Mouse (Mus musculus): Measurements from ENCODE around the gene Fam196b.

Fam196b gene

DNA sequence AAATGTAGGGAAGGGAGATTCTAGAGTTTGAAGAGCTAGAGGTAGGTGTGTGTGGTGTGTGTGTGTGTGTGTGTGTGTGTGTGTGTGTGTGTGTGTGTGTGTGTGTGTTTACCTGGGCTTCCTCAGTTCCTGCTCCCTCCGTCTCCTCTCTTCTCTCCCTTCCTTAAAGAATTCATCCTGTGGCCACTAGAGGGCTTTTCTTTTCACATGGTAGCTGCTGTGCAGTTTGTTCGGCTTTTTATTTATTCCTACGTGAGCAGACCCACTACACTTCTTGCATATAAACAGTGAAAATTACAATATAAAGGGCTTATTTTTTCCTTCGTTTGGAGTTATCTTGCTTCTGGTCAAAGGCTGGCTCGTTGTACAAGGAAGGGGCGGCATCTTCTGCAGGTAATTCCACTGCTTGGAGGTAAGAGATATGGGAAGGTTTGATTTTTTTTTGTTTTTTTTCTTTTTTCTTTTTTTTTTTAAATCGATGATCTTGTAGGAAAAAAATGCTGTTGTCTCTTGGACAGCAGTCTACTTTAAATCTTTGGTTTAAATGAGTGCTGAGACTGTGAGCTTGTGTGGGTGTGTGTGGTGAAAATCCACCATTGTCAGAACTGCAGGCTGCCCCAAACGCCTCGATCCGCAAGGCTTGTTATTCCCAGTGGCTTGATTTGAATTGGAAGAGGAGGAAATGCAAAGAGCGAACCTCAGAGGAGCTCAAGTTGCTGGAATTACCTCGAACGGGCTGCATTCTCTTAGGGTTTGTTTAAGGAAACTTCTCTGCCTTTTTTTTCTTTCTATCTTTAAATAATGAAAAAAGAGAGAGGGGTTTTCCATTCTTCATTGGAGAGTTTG is at the start of gene Fam196b:
Gene Fam196b, plus strand, starts transcription at position 289 of the 846 bp plus-strand sequence.
- DNase-seq (ENCODE audit: extremely low read depth, low read depth) = no peak

DNA sequence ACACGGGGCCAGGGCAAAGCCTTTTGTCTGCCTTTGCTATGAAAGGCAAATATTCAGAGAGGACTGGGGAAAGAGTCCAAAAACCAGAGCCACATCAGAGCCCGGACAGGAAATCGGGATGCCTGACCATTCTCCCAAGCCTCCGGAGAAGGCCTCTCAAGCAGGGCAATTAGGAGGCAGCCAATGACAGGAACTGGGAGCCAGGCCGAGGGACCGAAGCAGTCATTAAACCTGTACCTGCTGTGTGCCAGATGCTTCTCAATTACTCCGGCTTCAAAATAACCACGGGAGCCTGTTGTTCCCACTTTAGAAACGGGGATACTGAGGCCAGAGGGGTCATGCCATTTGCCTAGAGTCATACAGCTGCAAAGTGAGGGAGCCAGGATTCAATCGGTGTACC is 42.6 kb upstream of the Fam196b start:
- DNase-seq (ENCODE audit: extremely low read depth, low read depth) = no peak

DNA sequence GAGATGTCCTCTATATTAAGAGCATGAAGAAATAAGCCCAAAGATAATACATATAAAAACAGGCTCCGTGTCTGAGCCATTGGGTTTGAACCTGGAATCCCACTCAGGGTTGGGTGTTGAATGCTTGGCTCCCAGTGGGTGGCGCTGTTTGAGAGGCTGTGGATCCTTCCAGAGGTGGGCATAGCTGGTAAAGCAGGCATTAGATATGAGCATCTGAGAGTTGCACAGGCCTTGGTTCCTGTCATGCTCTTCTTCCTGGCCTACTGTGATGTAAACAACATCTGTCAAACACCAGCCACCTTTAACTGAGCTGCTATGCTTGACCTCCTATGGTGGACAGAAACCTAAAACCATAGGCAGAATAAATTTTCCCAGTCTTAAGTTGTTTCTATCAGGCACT is 38.7 kb upstream of the Fam196b start:
- DNase-seq (ENCODE audit: extremely low read depth, low read depth) = peak; percentile 14

DNA sequence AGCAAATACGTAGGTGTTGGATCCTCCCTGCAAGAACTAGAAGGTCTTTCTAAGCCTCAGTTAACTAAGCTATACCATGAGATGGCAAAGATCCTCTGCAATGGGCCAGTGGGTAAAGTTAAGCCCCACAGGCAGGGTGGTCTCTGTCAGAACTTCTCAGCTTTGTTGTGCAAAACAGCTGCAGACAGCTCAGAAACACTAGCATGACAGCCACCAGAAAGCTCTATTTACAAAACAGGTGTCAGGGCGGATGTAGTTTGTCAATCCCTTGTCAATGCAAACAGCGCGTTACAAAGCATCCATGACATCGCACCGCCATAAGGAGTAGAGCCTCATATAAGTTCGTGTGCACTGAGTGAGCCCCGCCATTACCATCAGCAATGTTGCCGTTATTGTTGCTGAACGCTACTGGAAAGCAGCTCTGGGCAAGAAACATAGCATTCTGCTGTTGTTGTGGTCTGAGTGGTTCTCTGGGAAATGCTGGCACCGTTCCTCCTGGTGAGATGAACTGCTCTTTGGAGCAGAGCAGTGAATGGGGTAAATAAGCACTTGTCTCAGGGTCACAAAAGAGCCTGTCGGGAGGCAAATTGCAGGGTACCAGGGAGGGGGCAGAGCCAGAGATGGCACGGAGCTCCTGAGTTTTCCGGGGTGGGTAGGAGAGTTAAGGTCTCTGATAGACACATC is 38.1 kb upstream of the Fam196b start:
- DNase-seq (ENCODE audit: extremely low read depth, low read depth) = no peak

DNA sequence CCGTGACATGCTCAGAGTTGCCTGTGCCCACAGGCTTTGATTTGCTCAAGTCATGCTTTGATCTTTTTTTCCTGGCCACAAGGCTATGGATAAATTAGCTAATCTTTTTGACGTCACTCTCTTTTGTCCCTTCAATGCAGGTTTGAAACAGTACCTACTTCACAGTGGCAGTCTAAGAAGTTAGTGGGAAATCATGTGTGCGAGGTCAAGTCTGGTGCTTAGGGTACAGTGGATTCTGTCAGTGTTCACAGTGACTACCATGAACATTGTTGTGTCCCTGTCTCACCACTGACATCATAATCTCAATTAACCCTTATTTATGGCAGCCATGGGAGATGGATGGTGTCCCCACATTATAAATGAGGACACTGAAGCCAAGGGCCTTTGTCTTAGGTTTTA is 37.6 kb upstream of the Fam196b start:
- DNase-seq (ENCODE audit: extremely low read depth, low read depth) = no peak

DNA sequence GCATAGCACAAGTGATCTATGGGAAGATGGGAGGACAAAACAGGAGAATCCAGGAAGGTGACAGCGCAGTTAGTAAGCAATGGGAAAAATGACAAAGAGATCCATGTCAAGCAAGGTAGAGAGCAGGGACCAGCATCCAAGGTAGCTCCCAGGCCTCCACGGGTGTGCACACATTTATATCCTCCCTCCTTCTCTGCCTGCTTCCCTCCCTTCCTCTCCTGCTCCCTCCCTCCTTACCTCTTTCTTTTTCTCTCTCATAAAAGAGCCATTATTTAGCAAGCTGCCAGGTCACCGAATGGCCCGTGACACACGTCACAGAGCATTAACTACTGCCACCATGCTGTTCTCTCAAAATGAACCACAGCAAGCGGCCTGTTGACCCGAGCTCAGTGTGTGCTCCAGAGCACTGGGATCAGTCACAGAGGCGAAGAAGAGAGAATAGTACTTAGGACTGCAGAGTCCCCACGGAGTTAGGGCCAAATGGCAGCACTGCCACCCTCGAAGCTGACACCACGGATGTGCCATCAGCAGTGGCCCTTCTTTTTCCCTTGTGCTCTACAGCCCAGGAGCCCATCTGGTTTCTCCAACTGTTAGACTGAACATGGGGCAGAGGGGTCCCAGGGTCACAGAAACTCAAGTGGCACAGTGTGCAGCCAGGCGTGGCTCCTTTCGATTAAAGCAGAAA is 30.4 kb upstream of the Fam196b start:
- no peak for DNase-seq (ENCODE audit: extremely low read depth, low read depth)

DNA sequence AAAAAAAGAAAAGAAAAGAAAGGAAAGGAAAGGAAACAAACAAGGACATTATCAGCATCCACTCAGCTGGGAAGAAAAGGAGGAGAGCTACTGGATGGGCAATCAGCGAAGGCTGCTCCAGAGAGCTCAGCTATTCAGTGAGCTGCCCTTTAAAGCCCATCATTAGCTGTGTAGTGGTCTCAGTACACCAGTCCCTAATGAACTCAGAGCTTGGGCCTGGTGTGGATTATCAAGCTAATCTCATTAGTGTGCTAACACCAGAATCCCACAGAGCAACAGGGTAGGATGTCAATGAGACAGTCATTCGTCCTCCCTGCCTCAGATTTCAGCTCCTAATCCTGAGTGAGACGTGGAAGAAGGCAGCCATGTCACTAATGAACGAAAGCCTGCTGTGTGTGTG is 24.4 kb upstream of the Fam196b start:
- no peak for DNase-seq (ENCODE audit: extremely low read depth, low read depth)

DNA sequence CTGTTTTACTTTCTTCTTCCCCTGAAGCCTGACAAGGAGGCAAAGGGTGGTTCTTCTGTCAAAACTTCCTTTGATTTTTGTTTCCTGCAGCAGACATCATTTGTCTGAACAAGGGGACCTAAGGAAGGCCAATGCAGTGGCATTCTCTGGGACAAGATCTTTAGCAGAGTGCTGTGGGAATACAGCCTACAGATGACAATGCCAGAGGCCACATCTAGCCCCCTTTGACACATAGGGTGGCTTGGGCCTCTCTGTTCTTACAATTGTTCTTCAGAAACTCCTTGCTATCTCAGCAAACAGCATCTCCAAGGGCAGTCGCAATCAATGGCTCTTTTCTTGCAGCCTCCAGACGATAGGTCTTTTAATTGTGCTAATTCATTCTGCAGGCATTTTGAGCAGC is 23.9 kb upstream of the Fam196b start:
- no peak for DNase-seq (ENCODE audit: extremely low read depth, low read depth)

DNA sequence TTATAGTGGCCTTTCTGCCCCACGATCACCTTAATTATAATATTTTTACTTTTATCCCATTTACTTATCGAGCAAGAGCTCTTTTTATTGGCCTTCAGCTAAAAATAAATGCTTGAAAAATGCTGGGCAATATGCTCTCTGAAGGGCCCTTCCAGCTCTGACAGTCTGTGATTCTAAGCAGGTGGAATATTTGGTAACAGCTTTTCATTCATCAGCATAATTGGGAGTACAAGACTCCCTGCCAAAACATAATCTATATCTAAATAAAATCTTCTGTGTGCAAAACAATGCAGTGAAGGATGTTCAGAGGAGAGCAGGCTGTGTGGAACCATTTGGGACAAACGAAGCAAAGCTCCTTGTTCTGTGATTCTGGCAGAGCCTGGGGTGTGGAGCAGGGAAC is 23.3 kb upstream of the Fam196b start:
- DNase-seq (ENCODE audit: extremely low read depth, low read depth) = no peak

DNA sequence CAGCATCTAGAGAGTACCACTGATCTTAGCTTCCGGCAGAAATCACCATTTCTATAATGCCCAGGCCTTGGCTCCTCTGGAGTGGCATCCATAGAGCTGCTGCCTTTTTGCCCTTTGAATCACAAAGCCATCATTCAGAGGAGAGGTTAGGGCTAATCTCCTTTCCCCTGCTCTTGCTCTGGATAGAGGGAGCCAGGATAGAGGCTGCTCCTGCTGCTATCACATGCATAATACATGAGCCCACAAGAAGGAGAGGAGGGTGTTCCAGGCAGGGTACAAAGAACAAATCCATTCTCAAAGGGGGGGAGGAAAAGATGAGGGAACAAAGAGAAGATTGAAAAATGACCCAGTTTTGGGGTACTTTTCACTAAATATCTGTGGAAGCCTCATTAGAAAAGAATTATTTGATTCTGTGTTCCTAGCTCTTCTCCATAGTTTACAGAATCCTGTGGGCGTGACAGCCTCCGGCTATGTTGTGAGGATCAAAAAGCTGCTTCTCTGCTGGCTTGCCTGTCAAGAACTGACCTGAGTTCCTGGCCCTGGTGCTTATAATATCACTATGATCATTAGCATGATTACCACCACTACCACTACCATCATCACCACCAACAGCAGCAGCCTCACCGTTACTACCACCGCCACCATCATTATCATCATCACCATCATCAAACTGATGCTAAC is 16.8 kb upstream of the Fam196b start:
- no peak for DNase-seq (ENCODE audit: extremely low read depth, low read depth)

DNA sequence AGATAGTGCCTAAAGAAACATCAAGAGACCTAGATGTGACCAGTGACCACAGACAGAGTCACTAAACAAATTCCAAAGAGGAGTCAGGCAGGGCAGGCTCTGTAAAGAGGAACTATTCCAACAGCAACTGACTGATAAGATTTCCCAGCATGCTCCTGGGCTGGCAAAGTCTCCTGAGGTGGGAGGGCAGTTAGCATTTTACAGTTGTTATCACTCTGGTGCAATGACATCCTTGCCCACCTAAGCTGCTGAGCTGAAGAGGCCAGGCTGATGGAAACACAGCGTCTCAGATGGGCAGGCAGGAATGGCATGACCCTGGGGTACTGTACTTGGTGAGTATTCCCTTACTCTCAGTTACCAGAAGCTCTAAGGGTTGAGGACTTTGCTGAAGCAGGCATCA is 15.1 kb upstream of the Fam196b start:
- DNase-seq (ENCODE audit: extremely low read depth, low read depth) = peak; percentile 79

DNA sequence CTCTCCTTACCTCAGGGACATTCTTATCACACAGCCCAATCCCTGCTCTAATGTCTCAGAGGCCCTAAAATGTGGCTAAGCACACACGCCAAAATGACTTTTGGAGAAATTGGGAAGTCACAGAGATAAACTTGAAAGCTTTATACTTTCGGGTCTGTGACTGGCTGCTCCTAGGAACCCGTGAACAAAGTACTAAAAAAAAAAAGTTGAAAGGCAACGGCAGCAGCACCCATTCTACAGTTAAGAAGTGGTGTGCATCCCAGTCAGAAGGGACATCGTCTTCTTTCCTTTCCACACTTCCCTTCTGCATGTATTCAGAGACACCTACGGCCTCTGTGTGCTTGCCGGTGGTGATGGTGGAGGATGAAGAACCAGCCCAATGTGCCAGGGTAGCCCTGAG is 14.6 kb upstream of the Fam196b start:
- DNase-seq (ENCODE audit: extremely low read depth, low read depth) = peak; percentile 37

DNA sequence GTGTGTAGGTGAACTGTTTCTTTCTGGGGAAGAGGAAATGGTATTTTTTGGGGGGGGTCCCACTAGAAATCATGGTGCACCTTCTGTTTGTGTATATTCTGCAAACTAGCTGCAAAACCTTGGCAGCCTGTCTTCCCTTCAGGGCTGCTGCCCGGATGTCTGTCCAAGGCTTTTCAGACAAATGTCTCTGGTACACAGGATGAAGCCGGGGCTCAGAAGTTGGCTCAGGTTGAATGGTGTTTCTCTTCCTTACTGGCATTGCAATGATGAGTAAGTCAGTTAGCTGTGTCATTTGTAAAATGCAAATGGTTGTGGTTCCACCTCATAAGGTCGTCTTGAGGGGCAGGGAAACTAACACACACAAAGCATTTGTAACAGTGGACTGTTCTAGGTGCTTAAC is 8.4 kb upstream of the Fam196b start:
- DNase-seq (ENCODE audit: extremely low read depth, low read depth) = no peak

DNA sequence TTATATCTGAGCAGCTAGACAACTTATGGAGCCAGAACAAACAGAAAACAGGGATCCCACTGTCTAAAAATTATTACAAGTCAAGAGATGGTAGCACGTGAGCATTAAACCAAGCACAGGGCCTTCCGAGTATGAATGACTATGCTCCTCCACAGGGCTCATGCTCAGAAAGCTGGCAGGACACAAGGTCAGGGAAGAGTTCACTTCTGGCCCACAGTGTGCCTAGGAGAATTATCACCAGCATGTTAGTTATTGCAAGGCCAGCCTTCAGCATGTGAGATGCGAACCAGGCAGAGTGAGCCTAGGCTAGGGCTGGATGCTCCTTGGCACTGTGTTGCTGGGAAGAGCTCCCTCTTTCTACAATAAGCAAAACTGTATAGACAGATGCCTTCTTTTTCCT is 5.9 kb upstream of the Fam196b start:
- no peak for DNase-seq (ENCODE audit: extremely low read depth, low read depth)

DNA sequence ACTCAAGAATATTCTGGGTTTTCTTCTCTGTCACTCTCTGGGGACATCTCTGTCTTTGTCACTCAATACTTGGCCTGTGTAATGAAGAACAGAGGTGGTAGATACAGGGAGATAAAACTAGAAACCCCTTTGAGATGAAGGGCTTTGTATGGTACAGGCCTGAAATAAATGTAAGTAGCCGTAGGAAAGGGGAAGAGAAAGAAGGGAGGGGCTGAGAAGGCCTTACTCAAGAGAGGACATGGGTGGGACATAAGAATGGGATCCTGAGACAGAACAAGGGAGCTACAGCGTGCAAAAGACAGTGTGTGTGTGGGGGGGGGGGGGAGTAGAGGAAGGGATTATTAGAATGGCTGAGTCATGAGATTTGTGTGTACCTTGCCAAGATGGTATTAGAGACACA is 5.3 kb upstream of the Fam196b start:
- DNase-seq (ENCODE audit: extremely low read depth, low read depth) = no peak

DNA sequence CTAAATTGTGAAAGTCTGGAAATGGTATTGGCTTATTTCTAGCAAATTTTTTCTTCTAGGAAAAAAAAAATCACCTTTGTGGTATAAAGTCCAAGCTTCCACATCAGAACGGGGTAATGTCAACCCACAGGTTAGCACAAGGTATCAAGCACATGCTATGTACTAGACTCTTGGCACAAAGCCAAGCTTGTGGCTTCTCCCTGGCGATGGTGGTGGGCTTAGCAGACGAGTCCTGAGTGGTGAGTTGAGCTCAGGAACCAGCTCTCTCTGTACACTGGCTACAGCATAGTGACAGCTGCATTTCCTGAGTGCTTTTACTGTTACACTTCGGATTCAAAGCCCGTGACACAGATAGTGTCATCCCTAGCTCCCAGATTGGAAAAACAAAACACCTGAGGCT is 2.9 kb upstream of the Fam196b start:
- DNase-seq (ENCODE audit: extremely low read depth, low read depth) = no peak

DNA sequence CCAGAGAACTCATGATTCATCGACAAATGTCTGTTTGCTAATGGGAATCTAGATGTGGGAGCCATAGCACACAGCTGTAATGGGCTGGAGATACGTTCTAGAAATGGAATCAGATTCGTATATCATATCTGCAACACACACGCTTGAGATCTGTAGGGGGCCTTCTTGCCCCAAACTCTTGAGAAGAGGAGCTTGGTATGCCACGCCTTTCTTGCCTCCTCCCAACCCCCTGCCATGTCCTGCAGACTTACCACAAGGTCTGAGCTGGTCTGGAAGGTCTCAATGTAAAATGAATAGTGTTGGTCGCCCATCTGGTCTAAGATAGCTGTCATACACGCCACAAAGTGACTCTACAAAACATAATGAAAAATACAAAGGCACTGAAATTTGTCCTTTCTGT is 2.4 kb upstream of the Fam196b start:
- no peak for DNase-seq (ENCODE audit: extremely low read depth, low read depth)

DNA sequence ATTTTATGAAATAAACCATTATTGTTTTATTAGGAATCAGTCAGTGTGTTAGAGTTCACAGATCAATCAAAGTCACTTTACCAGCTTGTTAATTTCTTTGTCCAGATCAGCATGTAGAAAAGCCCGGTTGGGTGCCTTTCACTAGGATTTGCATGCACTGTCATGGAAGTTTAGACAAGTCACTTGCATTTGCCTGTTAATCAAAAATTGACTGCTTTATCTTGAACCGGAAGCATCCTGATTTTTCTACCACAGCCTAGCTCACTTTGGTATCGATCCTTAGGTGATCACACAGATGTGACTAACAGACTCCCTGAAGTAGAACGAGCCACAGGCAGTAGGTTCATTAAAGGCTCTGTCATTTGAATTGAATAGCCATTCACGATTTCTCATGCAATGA is 761 bp downstream of the Fam196b start:
- no peak for DNase-seq (ENCODE audit: extremely low read depth, low read depth)

DNA sequence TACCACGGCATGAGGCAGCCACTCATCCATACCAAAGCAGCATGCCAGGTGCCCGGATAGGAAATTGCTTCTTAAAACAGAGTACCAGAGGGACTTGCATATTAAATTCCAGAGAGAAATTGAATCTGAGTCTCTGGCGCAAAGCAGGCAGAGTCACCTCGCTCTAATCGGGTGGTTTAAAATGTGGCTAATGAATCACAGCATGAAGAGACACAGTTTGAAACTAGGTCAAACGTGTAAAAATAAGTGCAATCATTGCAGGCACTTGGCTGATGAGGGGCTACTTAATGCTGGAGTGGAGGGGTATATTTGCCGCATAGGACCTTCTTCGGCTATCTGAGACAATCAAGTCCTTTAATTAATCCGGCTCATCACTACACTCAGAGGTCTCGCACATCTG is 1.6 kb downstream of the Fam196b start:
- no peak for DNase-seq (ENCODE audit: extremely low read depth, low read depth)

DNA sequence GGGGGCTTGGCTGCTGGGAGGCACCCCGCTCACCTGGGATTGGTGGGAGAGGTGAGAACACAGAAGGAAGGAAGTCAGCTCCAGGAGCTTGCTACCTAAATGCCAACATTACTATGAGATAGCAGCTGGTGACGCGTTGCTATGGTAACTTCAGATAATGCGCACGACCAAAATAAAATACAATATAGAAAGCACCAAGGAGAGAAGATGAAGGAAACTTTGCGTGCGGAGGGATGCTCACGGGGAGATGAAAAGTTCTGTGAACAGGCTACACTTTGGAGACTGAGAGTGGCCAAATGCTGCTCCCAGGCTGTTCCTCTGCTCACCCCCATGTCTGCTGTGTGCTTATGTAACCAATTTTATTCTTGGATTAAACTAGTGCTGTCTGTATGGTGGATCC is 2.4 kb downstream of the Fam196b start:
- no peak for DNase-seq (ENCODE audit: extremely low read depth, low read depth)

DNA sequence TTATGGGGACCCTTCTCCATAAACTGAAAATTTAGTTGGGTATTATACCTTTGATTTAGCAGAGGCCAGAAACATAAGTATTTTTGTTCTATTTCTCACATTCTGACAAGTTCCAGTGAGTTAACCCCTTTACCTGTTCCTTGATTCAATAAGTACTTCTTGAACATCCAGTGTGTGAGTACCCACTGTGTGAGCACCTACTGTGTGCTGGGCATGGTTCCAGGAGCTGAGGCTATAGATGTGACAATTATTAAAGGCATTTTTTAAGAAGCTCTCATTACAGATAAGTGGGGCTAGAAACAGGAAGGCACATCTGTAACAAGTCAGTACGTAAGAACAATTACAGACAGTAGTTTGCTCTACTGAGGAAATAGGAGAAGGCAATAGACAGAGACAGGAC is 4.7 kb downstream of the Fam196b start:
- no peak for DNase-seq (ENCODE audit: extremely low read depth, low read depth)

DNA sequence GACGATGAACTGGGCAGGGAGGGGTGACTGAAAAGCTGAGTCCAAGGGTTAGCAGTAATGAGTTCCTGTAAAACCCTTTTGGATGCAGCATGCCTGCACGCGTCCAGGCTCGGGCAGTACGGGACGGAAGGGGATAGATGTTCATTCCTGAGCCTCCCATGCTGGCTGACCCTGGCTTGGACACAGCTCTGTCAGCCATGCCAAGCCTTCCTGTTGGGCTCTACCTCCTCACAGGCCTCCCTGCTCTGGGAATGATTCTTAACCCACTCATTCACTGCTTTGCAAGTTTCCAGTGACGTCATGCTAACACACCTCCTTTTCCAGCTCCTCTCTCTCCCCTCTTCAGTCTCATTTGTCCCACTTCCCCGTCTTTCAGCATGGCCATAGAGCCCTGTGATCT is 9.0 kb downstream of the Fam196b start:
- DNase-seq (ENCODE audit: extremely low read depth, low read depth) = no peak
